Mouse (Mus musculus): ENCODE data around the gene Alkbh7. TPM values are rescaled to one million over a fixed set of nuclear protein-coding genes. Genes with fewer than 3 reads are reported as not detected.

Alkbh7 gene
- polyA plus RNA-seq, 1 experiment from 2014 or later = 24.5 TPM

GRCm38 (mm10) chr17:57010911-57011235 lies 13.7 kb downstream of the Alkbh7 start:
- no peaks in the 10 kb centered on the region for H3K9me3 ChIP-seq (replicated peaks)
- H3K36me3 ChIP-seq = peaks cover 40% of the 10 kb centered on the region
- peak overlapping the region; percentile 89 for H3K4me3 ChIP-seq
- H3K27ac ChIP-seq = peak overlapping the region; percentile 90
- H3K9ac ChIP-seq = peak overlapping the region; percentile 88
- peak overlapping the region; percentile 80 for H3K4me2 ChIP-seq
- H3K27me3 ChIP-seq (replicated peaks) = no peaks in the 10 kb centered on the region
- under 1% methylated on average over 19 of the region's 19 CpGs for WGBS (ENCODE audit: insufficient replicate concordance)
- peak; percentile 62 for ATAC-seq
- H3K4me1 ChIP-seq = peaks cover 50% of the 10 kb centered on the region

- Histone ChIP-seq H3K27ac (peak within 1 kb of the TSS; percentile 90), H3K9me3 (replicated peaks) (no peaks in the 10 kb centered on the region), H3K4me2 (peak within 1 kb of the TSS; percentile 80), H3K4me1 (peaks cover 55% of the 10 kb centered on the region), H3K36me3 (peaks cover 34% of the 10 kb centered on the region), H3K27me3 (replicated peaks) (no peaks in the 10 kb centered on the region), H3K9ac (peak within 1 kb of the TSS; percentile 88), H3K4me3 (peak within 1 kb of the TSS; percentile 89)
- 1% methylated on average over 51 of the region's 51 CpGs for WGBS (ENCODE audit: insufficient replicate concordance)
- ATAC-seq = peak; percentile 85
Measured at GRCm38 (mm10) chr17:57011236-57012141, 14.3 kb downstream of the Alkbh7 start, which contains the start of the genes Gtf2f1 and Gm17949. TSS of gene Gtf2f1 (minus strand) at chr17:57011288. TSS of gene Gm17949 (plus strand) at chr17:57011469.

- no peak for ATAC-seq
- Histone ChIP-seq H3K9me3 (replicated peaks) (no peaks in the 10 kb centered on the region), H3K4me2 (peak overlapping the region; percentile 80), H3K36me3 (peaks cover 26% of the 10 kb centered on the region), H3K4me1 (peaks cover 50% of the 10 kb centered on the region), H3K4me3 (peak overlapping the region; percentile 89), H3K27me3 (replicated peaks) (no peaks in the 10 kb centered on the region), H3K9ac (peak overlapping the region; percentile 73), H3K27ac (peak overlapping the region; percentile 90)
- WGBS (ENCODE audit: insufficient replicate concordance) = 74% methylated on average over 13 of the region's 13 CpGs
Measured at GRCm38 (mm10) chr17:57012245-57012795, 15.2 kb downstream of the Alkbh7 start.

- peak; percentile 84 for ATAC-seq
- H3K4me1 ChIP-seq = peaks cover 62% of the 10 kb centered on the region
- H3K9ac ChIP-seq = peak overlapping the region; percentile 22; the same call in 1 of the 2 replicates
- H3K36me3 ChIP-seq = peaks cover 56% of the 10 kb centered on the region
- no peaks in the 10 kb centered on the region for H3K9me3 ChIP-seq (replicated peaks)
- H3K27me3 ChIP-seq (replicated peaks) = no peaks in the 10 kb centered on the region
- no peak overlapping the region for H3K4me3 ChIP-seq
- H3K4me2 ChIP-seq = peak overlapping the region; percentile 40
- WGBS (ENCODE audit: insufficient replicate concordance) = 33% methylated on average over 2 of the region's 2 CpGs
- H3K27ac ChIP-seq = peak overlapping the region; percentile 85
Measured at GRCm38 (mm10) chr17:57019693-57020092, 22.6 kb downstream of the Alkbh7 start.

- ATAC-seq = no peak
- Histone ChIP-seq H3K9ac (peak overlapping the region; percentile 6; the same call in 1 of the 2 replicates), H3K27ac (peak overlapping the region; percentile 85), H3K36me3 (peaks cover 69% of the 10 kb centered on the region), H3K27me3 (replicated peaks) (no peaks in the 10 kb centered on the region), H3K9me3 (replicated peaks) (no peaks in the 10 kb centered on the region), H3K4me1 (peaks cover 72% of the 10 kb centered on the region), H3K4me3 (no peak overlapping the region), H3K4me2 (no peak overlapping the region)
- WGBS (ENCODE audit: insufficient replicate concordance) = 45% methylated on average over 5 of the region's 5 CpGs
Measured at GRCm38 (mm10) chr17:57020960-57021359, 23.8 kb downstream of the Alkbh7 start.

- ATAC-seq = no peak
- no peaks in the 10 kb centered on the region for H3K9me3 ChIP-seq (replicated peaks)
- H3K36me3 ChIP-seq = peaks cover 70% of the 10 kb centered on the region
- H3K27ac ChIP-seq = peak overlapping the region; percentile 36
- H3K9ac ChIP-seq = 0 out of 2 replicates have a peak overlapping the region, but pooled peaks have one; percentile 22
- peaks cover 67% of the 10 kb centered on the region for H3K4me1 ChIP-seq
- no peaks in the 10 kb centered on the region for H3K27me3 ChIP-seq (replicated peaks)
- no peak overlapping the region for H3K4me3 ChIP-seq
- 67% methylated on average over 4 of the region's 4 CpGs for WGBS (ENCODE audit: insufficient replicate concordance)
- peak overlapping the region; percentile 17; the same call in 1 of the 2 replicates for H3K4me2 ChIP-seq
Measured at GRCm38 (mm10) chr17:57027471-57027870, 30.3 kb downstream of the Alkbh7 start.

- H3K4me1 ChIP-seq = peaks cover 62% of the 10 kb centered on the region
- peak overlapping the region; percentile 99 for H3K4me3 ChIP-seq
- H3K36me3 ChIP-seq = peaks cover 48% of the 10 kb centered on the region
- peak overlapping the region; percentile 100 for H3K9ac ChIP-seq
- no peaks in the 10 kb centered on the region for H3K9me3 ChIP-seq (replicated peaks)
- H3K27ac ChIP-seq = peak overlapping the region; percentile 96
- 15% methylated on average over 8 of the region's 8 CpGs for WGBS (ENCODE audit: insufficient replicate concordance)
- H3K4me2 ChIP-seq = peak overlapping the region; percentile 86
- ATAC-seq = no peak
- H3K27me3 ChIP-seq (replicated peaks) = peaks cover 7% of the 10 kb centered on the region; the same call in 1 of the 2 replicates
Measured at GRCm38 (mm10) chr17:57029691-57030090, 32.6 kb downstream of the Alkbh7 start.

GRCm38 (mm10) chr17:57030931-57031660 lies 34.0 kb downstream of the Alkbh7 start, which contains the start of gene Khsrp:
TSS of gene Khsrp (minus strand) at chr17:57031522.
- ATAC-seq = no peak
- peak within 1 kb of the TSS; percentile 86 for H3K4me2 ChIP-seq
- peaks cover 11% of the 10 kb centered on the region; the same call in 1 of the 2 replicates for H3K27me3 ChIP-seq (replicated peaks)
- H3K4me3 ChIP-seq = peak within 1 kb of the TSS; percentile 99
- WGBS (ENCODE audit: insufficient replicate concordance) = under 1% methylated on average over 81 of the region's 99 CpGs
- peaks cover 34% of the 10 kb centered on the region for H3K36me3 ChIP-seq
- H3K4me1 ChIP-seq = peaks cover 50% of the 10 kb centered on the region
- no peaks in the 10 kb centered on the region for H3K9me3 ChIP-seq (replicated peaks)
- peak within 1 kb of the TSS; percentile 100 for H3K9ac ChIP-seq
- H3K27ac ChIP-seq = peak within 1 kb of the TSS; percentile 96

GRCm38 (mm10) chr17:57031661-57032420 lies 34.7 kb downstream of the Alkbh7 start:
- peak overlapping the region; percentile 91 for H3K27ac ChIP-seq
- peaks cover 43% of the 10 kb centered on the region for H3K4me1 ChIP-seq
- peak overlapping the region; percentile 99 for H3K4me3 ChIP-seq
- ATAC-seq = peak; percentile 90
- H3K27me3 ChIP-seq (replicated peaks) = peaks cover 11% of the 10 kb centered on the region; the same call in 1 of the 2 replicates
- H3K9me3 ChIP-seq (replicated peaks) = no peaks in the 10 kb centered on the region
- H3K36me3 ChIP-seq = peaks cover 26% of the 10 kb centered on the region
- under 1% methylated on average over 38 of the region's 38 CpGs for WGBS (ENCODE audit: insufficient replicate concordance)
- H3K4me2 ChIP-seq = peak overlapping the region; percentile 86
- peak overlapping the region; percentile 100 for H3K9ac ChIP-seq

GRCm38 (mm10) chr17:57032854-57033253 lies 35.7 kb downstream of the Alkbh7 start:
- Histone ChIP-seq H3K4me1 (peaks cover 32% of the 10 kb centered on the region), H3K9ac (peak overlapping the region; percentile 80), H3K27ac (peak overlapping the region; percentile 91), H3K4me3 (peak overlapping the region; percentile 59), H3K4me2 (peak overlapping the region; percentile 82), H3K27me3 (replicated peaks) (peaks cover 15% of the 10 kb centered on the region; the same call in 1 of the 2 replicates), H3K9me3 (replicated peaks) (no peaks in the 10 kb centered on the region), H3K36me3 (peaks cover 16% of the 10 kb centered on the region)
- no peak for ATAC-seq
- 72% methylated on average over 4 of the region's 4 CpGs for WGBS (ENCODE audit: insufficient replicate concordance)

- Histone ChIP-seq H3K4me1 (no peaks in the 10 kb centered on the region; the same call in 1 of the 2 replicates), H3K27ac (no peak overlapping the region), H3K4me3 (no peak overlapping the region), H3K9ac (no peak overlapping the region), H3K36me3 (no peaks in the 10 kb centered on the region), H3K9me3 (replicated peaks) (no peaks in the 10 kb centered on the region), H3K4me2 (no peak overlapping the region), H3K27me3 (replicated peaks) (peaks cover 40% of the 10 kb centered on the region)
- no peak for ATAC-seq
- WGBS (ENCODE audit: insufficient replicate concordance) = 32% methylated on average over 8 of the region's 8 CpGs
Measured at GRCm38 (mm10) chr17:57038978-57039377, 41.8 kb downstream of the Alkbh7 start.

Data from liver, embryonic 12.5 days (tissue).